Mouse (Mus musculus) CH12.LX (cell line): ENCODE results near the gene Zfp729a.

Experiments used
- CHD2 ChIP-seq: IDR thresholded peaks from 2 replicates; pipeline ENCODE4 v1.6.1; 2011; ENCODE audit warnings: low read length, improper control_type of control experiment
- CTCF ChIP-seq, 2 experiments: IDR thresholded peaks in 1 of 2; conservative IDR thresholded peaks in 1 of 2; 2 replicates each; pipeline ENCODE4 v1.5.1; 2011 to 2012; ENCODE audit warnings: low read depth in 2 of 2, low read length in 2 of 2, improper control_type of control experiment in 1 of 2, inconsistent platforms in 1 of 2, mild to moderate bottlenecking in 1 of 2, moderate library complexity in 1 of 2
- E2F4 ChIP-seq: IDR thresholded peaks from 2 replicates; pipeline ENCODE4 v1.6.1; 2011; ENCODE audit warnings: low read depth, low read length, improper control_type of control experiment; ENCODE audit not compliant: insufficient replicate concordance
- ELF1 ChIP-seq: IDR thresholded peaks from 2 replicates; pipeline ENCODE4 v1.6.1; 2014; ENCODE audit warnings: low read depth, mild to moderate bottlenecking, inconsistent platforms, low read length, improper control_type of control experiment
- GABPA ChIP-seq: IDR thresholded peaks from 2 replicates; pipeline ENCODE4 v1.6.1; 2012; ENCODE audit warnings: low read depth, low read length, improper control_type of control experiment, inconsistent platforms; ENCODE audit not compliant: insufficient replicate concordance
- JUND ChIP-seq: conservative IDR thresholded peaks from 2 replicates; pipeline ENCODE4 v1.6.1; 2011; ENCODE audit warnings: low read depth, low read length, improper control_type of control experiment
- MAFK ChIP-seq: IDR thresholded peaks from 2 replicates; pipeline ENCODE4 v1.6.1; 2011; ENCODE audit warnings: low read length, improper control_type of control experiment; ENCODE audit not compliant: insufficient replicate concordance
- MAX ChIP-seq: IDR thresholded peaks from 2 replicates; pipeline ENCODE4 v1.6.1; 2011; ENCODE audit warnings: low read length, improper control_type of control experiment
- POLR2A ChIP-seq: IDR thresholded peaks from 2 replicates; pipeline ENCODE4 v1.6.1; 2011; ENCODE audit warnings: low read depth, mild to moderate bottlenecking, improper control_type of control experiment, low read length
- POLR2AphosphoS2 ChIP-seq: IDR thresholded peaks from 2 replicates; pipeline ENCODE4 v1.6.1; 2011; ENCODE audit warnings: low read depth, low read length, improper control_type of control experiment
- SMC3 ChIP-seq: IDR thresholded peaks from 2 replicates; pipeline ENCODE4 v1.6.1; 2011; ENCODE audit warnings: low read depth, low read length, improper control_type of control experiment
- USF2 ChIP-seq: conservative IDR thresholded peaks from 2 replicates; pipeline ENCODE4 v1.6.1; 2011; ENCODE audit warnings: low read depth, low read length, improper control_type of control experiment
- ZC3H11A ChIP-seq: IDR thresholded peaks from 2 replicates; pipeline ENCODE4 v1.6.1; 2012; ENCODE audit warnings: low read depth, mild to moderate bottlenecking, inconsistent platforms, low read length, improper control_type of control experiment
- ZKSCAN1 ChIP-seq: IDR thresholded peaks from 2 replicates; pipeline ENCODE4 v1.6.1; 2012; ENCODE audit warnings: low read depth, inconsistent platforms, low read length, improper control_type of control experiment, borderline replicate concordance

GRCm38 (mm10) chr13:67686971-67687370 is 49.4 kb upstream of the Zfp729a start, which contains the start of gene Zfp738:
- TF ChIP-seq E2F4 = no peak
- no peak for TF ChIP-seq POLR2A
- TF ChIP-seq CTCF (conservative IDR thresholded peaks at IDR 0.05 in 1 of 2, IDR thresholded peaks at IDR 0.05 in 1 of 2; ENCODE audit: low read depth in 2 of 2, low read length in 2 of 2) = no peak
- no peak for TF ChIP-seq GABPA
- TF ChIP-seq MAFK = no peak
- no peak for TF ChIP-seq POLR2AphosphoS2
- no peak for TF ChIP-seq ZKSCAN1
- TF ChIP-seq ELF1 = no peak
- no peak for TF ChIP-seq MAX
- TF ChIP-seq JUND = no peak
- no peak for TF ChIP-seq ZC3H11A
- no peak for TF ChIP-seq USF2
- no peak for TF ChIP-seq CHD2
- no peak for TF ChIP-seq SMC3
